Mouse (Mus musculus): ENCODE results near the gene Clstn1. TPM values are rescaled to one million over a fixed set of nuclear protein-coding genes. Genes with fewer than 3 reads are reported as not detected.
A peak's percentile ranks its signal among the peaks of the same experiment; 100 is the strongest.
"Not testable (repeated sequence)": the region's sequence is repeated elsewhere in the genome, so short reads cannot be mapped to it uniquely, and the experiment has no call there.

The Clstn1 gene
- total RNA-seq, 2 experiments from 2014 or later = 24.0 to 38.2 TPM

DNA sequence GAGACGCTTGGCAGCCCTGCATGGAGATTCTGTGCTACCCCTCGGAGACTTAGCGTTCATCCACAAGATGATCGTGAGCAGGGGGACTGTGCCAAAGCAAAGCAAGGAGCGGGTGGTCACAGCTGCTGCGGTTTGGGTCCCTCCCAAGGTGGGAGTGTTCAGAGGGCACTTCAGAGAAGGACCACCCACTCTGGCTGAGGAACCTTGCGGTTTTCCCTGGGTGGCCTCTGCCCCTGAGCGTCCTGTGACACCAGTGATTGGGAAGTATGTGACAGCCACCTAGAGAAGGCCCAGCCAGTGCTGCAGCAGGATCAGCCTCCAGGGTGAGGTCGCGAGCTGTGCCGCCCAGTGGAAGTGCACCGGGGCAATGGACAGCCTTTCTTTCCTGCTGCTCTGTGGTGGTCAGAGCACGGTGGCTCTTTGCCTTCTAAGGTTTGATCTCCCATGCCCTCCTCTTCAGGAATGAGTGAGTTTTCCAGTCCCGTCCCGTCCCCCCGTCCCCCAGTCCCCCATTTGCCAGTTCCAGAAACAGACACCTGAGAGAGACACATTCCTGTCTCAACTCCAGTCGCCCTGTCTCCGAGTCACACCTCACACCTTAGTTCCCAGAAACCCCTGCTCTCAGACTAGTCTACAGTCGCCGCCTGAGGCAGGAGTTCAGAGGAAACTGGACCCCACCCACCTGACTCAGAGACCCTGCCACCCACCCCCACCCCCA lies 21.5 kb downstream of the Clstn1 start:
- intact Hi-C loops (cut with DNase I) = no loop called here
- H3K27ac ChIP-seq = 0 out of 2 replicates have a peak overlapping the region, but pooled peaks have one; percentile 35
- no peak for DNase-seq
- H3K4me3 ChIP-seq = no peak overlapping the region
- TF ChIP-seq CTCF (IDR thresholded peaks at IDR 0.05) = no peak

DNA sequence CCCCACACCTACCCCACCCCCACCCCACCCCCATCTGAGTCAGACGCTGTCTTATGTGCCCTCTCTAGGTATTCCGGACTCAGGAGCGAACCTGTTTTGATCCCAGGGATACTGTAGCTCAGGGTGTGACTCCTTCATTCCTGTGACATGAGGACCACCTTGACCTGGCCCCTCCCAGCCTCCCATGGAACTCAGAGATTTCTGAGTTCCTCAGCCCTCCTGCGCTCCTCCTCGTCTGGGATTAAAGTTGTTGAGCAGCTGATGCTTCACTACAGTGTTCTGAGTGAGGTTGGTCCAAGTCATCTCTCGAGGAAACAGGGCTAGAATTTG lies 22.0 kb downstream of the Clstn1 start:
- intact Hi-C loops (cut with DNase I) = no loop called here
- no peak for TF ChIP-seq CTCF (IDR thresholded peaks at IDR 0.05)

GRCm38 (mm10) chr4:149609256-149610025 lies 23.2 kb downstream of the Clstn1 start:
- intact Hi-C loops (cut with DNase I) = loop anchor here (10.0 kb wide), 1 partner anchor 465 kb away; no protein-coding TSS in a partner anchor
- Histone ChIP-seq H3K27ac (no peak overlapping the region), H3K4me3 (no peak overlapping the region)
- DNase-seq = no peak
- no peak for TF ChIP-seq CTCF (IDR thresholded peaks at IDR 0.05)

More for the DNA sequence above, 22.0 kb downstream of the Clstn1 start:
- Histone ChIP-seq H3K27ac (no peak overlapping the region), H3K4me3 (no peak overlapping the region)
- DNase-seq = no peak

DNA sequence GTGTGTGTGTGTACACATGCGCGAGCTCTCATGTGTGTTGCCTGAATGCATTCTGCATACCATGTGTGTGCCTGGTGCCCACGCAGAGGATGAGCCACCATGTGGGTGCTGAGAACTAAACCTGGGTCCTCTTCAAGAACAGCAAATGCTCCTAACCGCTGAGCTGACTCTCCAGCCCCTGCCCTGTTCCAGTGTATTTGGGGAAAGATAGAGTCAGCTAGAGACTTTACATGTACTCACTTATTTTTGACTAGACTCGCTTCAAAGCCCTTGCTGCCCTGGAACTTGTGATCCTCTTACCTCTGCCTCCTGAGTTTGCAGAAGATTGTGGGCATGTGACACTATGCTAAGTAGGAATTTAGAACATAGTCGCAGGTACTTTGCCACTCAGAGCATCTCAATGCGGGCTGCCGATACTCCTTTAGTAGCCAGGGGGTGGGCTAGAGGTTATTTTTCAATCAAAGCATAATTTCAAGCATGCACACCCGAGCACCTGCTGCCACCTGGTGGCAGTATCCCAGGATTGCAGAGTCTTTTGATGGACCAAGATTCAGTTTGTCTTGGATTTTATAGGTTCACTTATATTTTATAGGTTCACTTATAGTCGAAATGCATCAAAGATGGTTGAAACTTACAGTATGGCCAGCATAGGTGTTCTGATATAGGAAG lies 25.2 kb downstream of the Clstn1 start:
- no peak overlapping the region for H3K4me3 ChIP-seq
- intact Hi-C loops (cut with DNase I) = loop anchor here (1.0 to 10.0 kb wide), 2 partner anchors 62 to 467 kb away; no protein-coding TSS in a partner anchor
- peak; percentile 51 for DNase-seq
- H3K27ac ChIP-seq = no peak overlapping the region
- TF ChIP-seq CTCF (IDR thresholded peaks at IDR 0.05) = peak; percentile 96

GRCm38 (mm10) chr4:149613497-149613896 lies 27.2 kb downstream of the Clstn1 start:
- not testable (repeated sequence) for H3K4me3 ChIP-seq, DNase-seq, H3K27ac ChIP-seq
- intact Hi-C loops (cut with DNase I) = loop anchor here (10.0 kb wide), 1 partner anchor 469 kb away; no protein-coding TSS in a partner anchor

GRCm38 (mm10) chr4:149614869-149615268 lies 28.6 kb downstream of the Clstn1 start:
- intact Hi-C loops (cut with DNase I) = loop anchor here (10.0 kb wide), 1 partner anchor 470 kb away; no protein-coding TSS in a partner anchor
- DNase-seq = no peak
- no peak; the same call in 1 of the 2 replicates for TF ChIP-seq CTCF (IDR thresholded peaks at IDR 0.05)
- Histone ChIP-seq H3K4me3 (no peak overlapping the region), H3K27ac (no peak overlapping the region)

DNA sequence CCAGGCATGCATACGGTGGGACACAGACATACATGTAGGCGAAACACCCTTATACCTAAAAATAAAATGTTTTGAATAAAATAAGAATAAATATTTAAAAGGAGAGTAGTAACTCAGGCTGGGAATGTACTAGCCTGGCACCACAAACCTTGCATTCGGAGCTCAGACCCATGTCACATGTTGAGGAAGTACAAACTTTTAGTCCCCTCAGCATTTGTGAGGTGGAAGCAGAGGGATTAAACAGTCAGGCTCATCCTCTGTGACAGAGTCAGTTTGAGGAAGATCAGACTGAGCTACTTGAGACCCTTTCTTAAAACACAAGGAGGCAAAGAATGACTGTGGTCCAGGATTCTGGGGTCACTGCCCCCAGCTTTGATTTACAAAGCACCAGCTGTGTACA lies 30.7 kb downstream of the Clstn1 start:
- not testable (repeated sequence) for DNase-seq, H3K27ac ChIP-seq, H3K4me3 ChIP-seq
- intact Hi-C loops (cut with DNase I) = loop anchor here (10.0 kb wide), 1 partner anchor 472 kb away; no protein-coding TSS in a partner anchor

DNA sequence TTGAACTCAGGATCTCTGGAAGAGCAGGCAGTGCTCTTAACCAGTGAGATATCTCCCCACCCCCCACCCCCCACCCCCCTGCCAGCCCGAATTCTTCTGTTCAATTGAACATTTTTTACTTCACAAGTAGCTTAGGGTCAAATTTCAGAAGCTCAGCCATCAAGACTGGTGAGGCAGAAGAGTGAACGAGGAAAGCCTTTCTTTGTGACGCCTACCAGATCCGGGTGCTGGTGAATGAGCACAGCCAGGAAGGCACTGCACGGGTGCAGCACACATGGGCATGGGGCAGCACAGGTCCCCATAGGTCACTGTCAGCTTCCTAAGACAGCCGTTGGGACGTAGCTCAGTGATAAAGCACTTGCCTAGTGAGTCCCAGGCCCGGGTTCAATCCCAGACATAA lies 33.7 kb downstream of the Clstn1 start:
- H3K4me3 ChIP-seq = no peak overlapping the region
- no peak for DNase-seq
- TF ChIP-seq CTCF (IDR thresholded peaks at IDR 0.05) = no peak
- intact Hi-C loops (cut with DNase I) = loop anchor here (10.0 kb wide), 2 partner anchors 265 to 475 kb away; no protein-coding TSS in a partner anchor
- no peak overlapping the region for H3K27ac ChIP-seq

DNA sequence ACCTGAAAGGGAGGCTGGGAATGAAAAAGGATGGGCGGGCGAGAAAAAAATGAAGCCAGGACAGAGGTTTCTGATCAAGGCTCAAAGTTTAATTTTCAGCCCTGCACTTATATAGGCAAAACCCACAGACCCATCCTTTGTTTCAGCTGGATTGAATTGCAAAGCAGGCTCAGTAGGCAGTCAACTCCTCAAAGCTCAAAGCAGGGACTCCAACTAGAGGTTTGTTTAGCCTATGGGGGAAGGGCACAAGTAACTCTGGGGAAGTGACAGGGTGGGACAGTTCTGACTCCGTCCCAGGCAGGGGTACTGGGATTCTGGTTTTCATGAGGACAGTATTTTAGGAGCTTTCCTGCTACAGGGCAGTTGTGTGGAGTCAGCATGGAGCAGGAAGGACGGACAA lies 35.0 kb downstream of the Clstn1 start:
- Histone ChIP-seq H3K27ac (no peak overlapping the region), H3K4me3 (no peak overlapping the region)
- TF ChIP-seq CTCF (IDR thresholded peaks at IDR 0.05) = no peak
- intact Hi-C loops (cut with DNase I) = loop anchor here (10.0 kb wide), 1 partner anchor 266 kb away; no protein-coding TSS in a partner anchor
- DNase-seq = no peak

- DNase-seq = no peak
- Histone ChIP-seq H3K4me3 (no peak overlapping the region), H3K27ac (no peak overlapping the region)
- TF ChIP-seq CTCF (IDR thresholded peaks at IDR 0.05) = no peak
- intact Hi-C loops (cut with DNase I) = loop anchor here (10.0 kb wide), 1 partner anchor 269 kb away; no protein-coding TSS in a partner anchor
Measured at GRCm38 (mm10) chr4:149623711-149624110, 37.4 kb downstream of the Clstn1 start.

- intact Hi-C loops (cut with DNase I) = loop anchor here (10.0 kb wide), 1 partner anchor 272 kb away; no protein-coding TSS in a partner anchor
- Histone ChIP-seq H3K27ac (no peak overlapping the region), H3K4me3 (no peak overlapping the region)
- no peak for TF ChIP-seq CTCF (IDR thresholded peaks at IDR 0.05)
- DNase-seq = no peak
Measured at GRCm38 (mm10) chr4:149626809-149627208, 40.5 kb downstream of the Clstn1 start.

DNA sequence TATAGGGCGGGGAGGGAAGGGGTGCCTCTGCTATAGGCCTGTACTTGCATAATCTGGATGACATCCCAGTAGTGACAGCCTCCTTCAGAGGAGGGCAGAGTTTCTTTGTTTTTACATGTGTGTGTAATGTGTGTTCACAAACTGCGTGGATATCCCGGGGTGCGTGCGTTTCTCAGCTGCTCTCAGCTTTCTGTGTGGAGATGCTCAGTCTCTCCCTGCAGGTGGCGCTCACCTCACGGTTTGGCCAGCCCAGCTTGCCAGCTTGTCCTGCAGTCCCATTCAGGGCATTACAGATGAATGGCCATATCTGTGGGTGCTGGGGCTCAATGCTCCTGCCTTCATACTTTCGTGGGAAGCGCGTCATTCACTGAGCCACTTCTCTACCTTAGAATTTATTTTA lies 42.1 kb downstream of the Clstn1 start:
- peak; percentile 78 for TF ChIP-seq CTCF (IDR thresholded peaks at IDR 0.05)
- DNase-seq = peak; percentile 78
- intact Hi-C loops (cut with DNase I) = loop anchor here (10.0 kb wide), 1 partner anchor 274 kb away; no protein-coding TSS in a partner anchor
- Histone ChIP-seq H3K4me3 (no peak overlapping the region), H3K27ac (no peak overlapping the region)

Measured in gastrocnemius, adult 2 months (tissue).